Mouse (Mus musculus): ENCODE results near the gene Slc43a1. TPM values are rescaled to one million over a fixed set of nuclear protein-coding genes. Genes with fewer than 3 reads are reported as not detected.

Slc43a1 gene
- total RNA-seq, 2 experiments from 2014 or later = 70.3 to 117 TPM

- ATAC-seq (replicated peaks; ENCODE audit: low FRiP score, low TSS enrichment, poor library complexity, severe bottlenecking) = no peak
Observed at GRCm38 (mm10) chr2:84859991-84860780, 21.5 kb downstream of the Slc43a1 start.

- no peak; the same call in 1 of the 2 replicates for ATAC-seq (replicated peaks; ENCODE audit: low FRiP score, low TSS enrichment, poor library complexity, severe bottlenecking)
Observed at GRCm38 (mm10) chr2:84861430-84861829, 22.8 kb downstream of the Slc43a1 start.

GRCm38 (mm10) chr2:84862231-84862630, 23.6 kb downstream of the Slc43a1 start:
- ATAC-seq (replicated peaks; ENCODE audit: low FRiP score, low TSS enrichment, poor library complexity, severe bottlenecking) = no peak

DNA sequence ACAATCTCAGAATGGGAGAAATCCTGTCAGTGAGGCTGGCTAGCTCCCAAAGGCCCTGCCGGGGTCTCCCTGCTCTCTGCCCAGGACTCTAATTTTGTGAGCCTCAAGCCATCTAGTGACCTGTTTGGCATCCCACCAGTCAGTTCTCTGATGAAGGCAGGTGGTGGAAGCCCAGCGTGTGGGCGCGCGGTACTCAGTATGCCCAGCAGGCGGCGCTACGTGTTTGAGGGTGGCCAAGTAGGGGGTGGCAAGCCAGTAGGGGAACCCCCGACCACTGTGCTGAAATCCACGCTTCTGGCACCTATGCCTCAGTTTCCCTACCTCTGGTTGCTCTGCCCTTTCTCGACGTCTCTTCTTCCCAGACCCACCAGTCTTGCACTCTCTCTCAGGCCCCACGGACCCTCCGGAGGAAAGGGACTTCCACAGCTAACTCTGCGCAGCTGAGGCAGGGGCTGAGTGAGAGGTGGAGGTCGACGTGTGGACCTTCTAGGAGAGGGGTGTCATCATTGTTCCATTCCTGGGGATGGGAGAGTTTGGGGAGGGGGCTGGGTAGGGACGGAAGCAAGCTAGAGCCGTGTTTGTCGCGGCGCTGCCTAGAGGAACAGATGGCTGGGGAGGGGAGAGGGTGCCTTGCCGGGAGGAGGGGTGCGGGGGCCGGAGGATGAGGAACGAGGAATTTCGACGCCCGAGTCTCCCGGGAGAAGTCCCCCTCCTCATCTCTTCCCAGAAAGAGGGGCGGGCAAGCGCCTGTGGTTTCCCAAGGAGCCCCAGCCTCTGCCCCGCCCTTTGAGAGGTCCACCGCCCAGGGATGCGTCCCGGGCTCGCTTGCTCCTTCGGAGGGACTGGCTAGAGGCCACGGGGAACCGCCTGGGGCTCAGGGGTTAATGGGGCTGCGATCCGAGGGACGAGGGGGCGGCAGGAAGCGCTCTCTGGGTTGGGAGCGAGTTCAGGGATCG, 27.2 kb downstream of the Slc43a1 start:
- peak; percentile 27; the same call in 1 of the 2 replicates for ATAC-seq (replicated peaks; ENCODE audit: low FRiP score, low TSS enrichment, poor library complexity, severe bottlenecking)

GRCm38 (mm10) chr2:84868521-84868943, 29.9 kb downstream of the Slc43a1 start:
- ATAC-seq (replicated peaks; ENCODE audit: low FRiP score, low TSS enrichment, poor library complexity, severe bottlenecking) = peak; percentile 68

DNA sequence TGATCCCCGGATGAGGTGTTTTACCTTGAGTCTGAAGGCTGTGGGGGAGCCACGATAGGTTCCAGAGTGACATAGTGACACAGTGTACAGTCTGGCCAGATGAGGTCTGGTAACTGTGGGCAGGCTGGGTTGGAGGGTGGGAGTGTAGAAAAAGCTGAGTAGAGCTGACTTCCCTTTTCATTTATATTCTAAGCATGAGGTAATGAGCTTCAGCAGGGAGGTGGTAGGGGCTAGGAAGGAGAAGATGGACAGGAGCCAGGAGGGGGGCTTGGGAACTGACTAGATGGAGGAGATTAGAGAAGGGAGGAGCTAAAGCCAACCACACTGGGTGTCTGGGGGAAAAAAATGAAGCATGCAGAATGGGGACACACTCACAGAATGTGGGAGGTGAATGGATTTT, 30.3 kb downstream of the Slc43a1 start:
- peak; percentile 9 for ATAC-seq (replicated peaks; ENCODE audit: low FRiP score, low TSS enrichment, poor library complexity, severe bottlenecking)

GRCm38 (mm10) chr2:84870623-84871160, 32.0 kb downstream of the Slc43a1 start:
- ATAC-seq (replicated peaks; ENCODE audit: low FRiP score, low TSS enrichment, poor library complexity, severe bottlenecking) = no peak

GRCm38 (mm10) chr2:84872105-84872716, 33.6 kb downstream of the Slc43a1 start:
- ATAC-seq (replicated peaks; ENCODE audit: low FRiP score, low TSS enrichment, poor library complexity, severe bottlenecking) = 0 out of 2 replicates have a peak, but pooled peaks have one; percentile 6

GRCm38 (mm10) chr2:84875842-84876241, 37.2 kb downstream of the Slc43a1 start:
- no peak for ATAC-seq (replicated peaks; ENCODE audit: low FRiP score, low TSS enrichment, poor library complexity, severe bottlenecking)

DNA sequence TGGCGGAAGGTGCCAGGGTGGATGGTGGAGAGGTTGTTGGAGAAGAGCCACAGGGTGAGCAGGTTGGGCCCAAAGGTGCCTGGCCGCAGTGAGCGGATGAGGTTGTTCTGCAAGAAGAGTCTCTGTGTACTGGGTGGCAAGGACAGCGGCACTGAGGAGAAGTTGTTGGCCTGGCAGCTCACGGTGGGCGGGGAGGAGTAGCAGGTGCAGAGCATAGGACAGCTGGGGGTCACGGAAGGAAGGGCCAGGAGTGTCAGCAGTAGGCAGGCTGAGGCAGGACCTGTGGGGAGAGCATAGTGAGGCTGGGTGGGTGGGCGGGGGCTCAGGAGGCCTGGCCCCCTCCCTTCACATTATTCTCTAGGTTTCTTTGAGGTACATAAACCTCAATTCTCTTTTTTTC, 41.9 kb downstream of the Slc43a1 start:
- ATAC-seq (replicated peaks; ENCODE audit: low FRiP score, low TSS enrichment, poor library complexity, severe bottlenecking) = no peak

GRCm38 (mm10) chr2:84882606-84883005, 44.0 kb downstream of the Slc43a1 start:
- 0 out of 2 replicates have a peak, but pooled peaks have one; percentile 19 for ATAC-seq (replicated peaks; ENCODE audit: low FRiP score, low TSS enrichment, poor library complexity, severe bottlenecking)

GRCm38 (mm10) chr2:84883084-84883483, 44.4 kb downstream of the Slc43a1 start:
- no peak for ATAC-seq (replicated peaks; ENCODE audit: low FRiP score, low TSS enrichment, poor library complexity, severe bottlenecking)

GRCm38 (mm10) chr2:84883530-84883929, 44.9 kb downstream of the Slc43a1 start:
- ATAC-seq (replicated peaks; ENCODE audit: low FRiP score, low TSS enrichment, poor library complexity, severe bottlenecking) = no peak

DNA sequence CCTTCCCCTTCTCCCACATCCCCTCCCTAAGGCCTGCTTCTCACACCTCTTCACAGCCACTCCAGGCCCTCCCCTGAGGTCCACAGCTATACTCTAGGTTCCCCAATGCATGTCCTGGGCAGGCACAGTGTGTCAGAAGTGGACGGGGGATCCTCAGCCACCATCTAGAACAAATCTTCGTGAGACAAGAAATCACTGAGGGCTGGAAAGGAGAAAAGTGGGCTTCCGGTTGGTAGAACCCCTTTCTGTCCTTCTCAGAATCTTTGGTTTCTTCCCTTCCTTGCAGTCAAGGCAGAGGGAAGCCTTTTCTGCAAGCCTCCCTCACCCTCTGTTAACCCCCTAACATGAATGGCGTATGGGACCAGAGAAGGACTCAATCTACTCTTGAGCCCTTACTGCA, 45.3 kb downstream of the Slc43a1 start:
- ATAC-seq (replicated peaks; ENCODE audit: low FRiP score, low TSS enrichment, poor library complexity, severe bottlenecking) = no peak

DNA sequence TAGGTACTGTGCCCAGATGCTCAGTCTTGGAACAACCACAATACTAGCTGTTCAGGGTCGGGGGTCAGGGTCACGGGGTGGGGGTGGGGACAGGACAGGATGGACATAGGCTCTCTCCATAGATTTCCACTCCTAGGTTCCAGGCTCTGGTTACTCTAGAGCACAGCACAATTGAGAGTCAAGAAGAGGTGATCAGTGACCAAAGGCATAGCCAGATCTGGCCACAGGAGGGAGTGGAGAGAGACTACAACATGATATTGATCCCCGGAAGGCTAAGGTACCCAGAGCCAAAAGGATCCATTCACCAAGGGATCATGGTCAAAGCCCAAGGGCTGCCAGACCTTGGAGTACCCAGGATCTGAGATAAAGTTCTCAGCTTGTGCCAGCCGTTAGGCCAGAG, 46.0 kb downstream of the Slc43a1 start:
- ATAC-seq (replicated peaks; ENCODE audit: low FRiP score, low TSS enrichment, poor library complexity, severe bottlenecking) = no peak

GRCm38 (mm10) chr2:84885084-84886055, 46.7 kb downstream of the Slc43a1 start:
- ATAC-seq (replicated peaks; ENCODE audit: low FRiP score, low TSS enrichment, poor library complexity, severe bottlenecking) = no peak

DNA sequence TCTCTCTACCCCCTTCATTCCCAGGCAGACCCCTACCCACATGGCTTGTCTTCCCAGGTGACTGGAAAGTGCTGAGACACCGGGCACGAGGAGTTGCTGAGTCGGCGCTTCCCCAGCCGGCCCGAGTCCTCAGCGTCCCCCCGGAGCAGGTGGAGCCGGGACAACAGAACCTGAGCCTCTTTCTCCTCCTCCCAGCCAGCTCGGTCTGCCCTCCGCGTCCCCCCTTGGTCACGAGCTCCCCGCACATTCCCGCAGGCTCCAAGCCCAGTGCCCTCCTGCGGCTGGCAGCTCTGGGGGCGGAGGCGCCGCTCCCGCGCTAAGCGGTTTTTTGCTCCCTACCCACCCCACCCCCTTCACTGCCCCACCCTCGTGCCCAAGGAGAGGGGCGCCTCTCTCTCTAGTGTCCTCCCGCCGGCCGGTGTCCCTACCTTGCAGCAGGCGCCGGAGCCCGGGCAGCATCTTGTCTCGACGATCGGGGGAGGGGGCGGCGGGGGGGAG, 47.6 kb downstream of the Slc43a1 start, which contains the start of gene Rtn4rl2:
Gene Rtn4rl2, minus strand, starts transcription at position 477 of the 498 bp plus-strand sequence.
- ATAC-seq (replicated peaks; ENCODE audit: low FRiP score, low TSS enrichment, poor library complexity, severe bottlenecking) = no peak

DNA sequence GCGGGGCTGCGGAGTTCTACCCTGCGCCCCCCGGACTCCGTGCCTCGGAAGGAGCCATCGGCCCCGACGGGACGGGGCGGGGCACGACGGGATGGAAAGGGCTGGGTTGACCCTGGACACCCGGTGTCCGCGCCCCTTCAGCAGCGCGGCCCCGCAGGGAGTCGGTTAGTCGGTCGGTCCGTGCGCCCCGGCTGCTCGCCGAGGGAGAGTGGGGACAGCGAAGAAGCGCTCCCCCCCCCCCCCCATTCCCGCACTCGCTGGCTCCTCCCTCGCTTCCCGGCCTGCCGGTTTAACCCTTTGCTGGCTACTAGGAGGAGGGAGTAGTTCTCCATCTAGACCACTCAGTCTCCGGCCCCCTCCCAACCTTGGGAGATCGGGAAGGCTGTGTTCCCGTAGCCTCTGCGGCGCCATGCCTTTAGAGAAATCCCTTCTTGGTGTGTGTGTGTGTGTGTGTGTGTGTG, 48.2 kb downstream of the Slc43a1 start:
- no peak for ATAC-seq (replicated peaks; ENCODE audit: low FRiP score, low TSS enrichment, poor library complexity, severe bottlenecking)
